Mouse (Mus musculus) bone marrow macrophage, adult 2 months (primary cell): Measurements from ENCODE around the gene C1ra. TPM values are rescaled to one million over a fixed set of nuclear protein-coding genes. Genes with fewer than 3 reads are reported as not detected.
"Not testable (repeated sequence)": the region's sequence is repeated elsewhere in the genome, so short reads cannot be mapped to it uniquely, and the experiment has no call there.

Source experiments
- H3K27ac ChIP-seq: 2 replicates; pipeline ENCODE4 v1.5.1; 2012; ENCODE audit warnings: low read depth, low read length; ENCODE audit not compliant: insufficient read depth
- H3K4me1 ChIP-seq: 2 replicates; pipeline ENCODE4 v1.6.1; 2012; ENCODE audit warnings: low read length; ENCODE audit not compliant: control insufficient read depth, insufficient read depth
- H3K4me3 ChIP-seq: 2 replicates; pipeline ENCODE4 v1.5.1; 2012; ENCODE audit warnings: mild to moderate bottlenecking, low read length, moderate library complexity; ENCODE audit not compliant: insufficient read depth
- CTCF ChIP-seq: IDR thresholded peaks from 2 replicates; pipeline ENCODE4 v1.5.1; 2012; ENCODE audit warnings: low read depth, mild to moderate bottlenecking, low read length, moderate library complexity
- POLR2A ChIP-seq: IDR thresholded peaks from 2 replicates; pipeline ENCODE4 v1.6.1; 2012; ENCODE audit warnings: mild to moderate bottlenecking, low read depth, low read length, borderline replicate concordance
- polyA plus RNA-seq: library from polyadenylated mRNA; stranded (reverse); fragments of >200 nt; gene quantifications from 2 replicates; pipeline ENCODE4 v1.2.4, GENCODE M21; 2012; ENCODE audit not compliant: missing spikeins, insufficient read depth, insufficient read length

Gene C1ra
- polyA plus RNA-seq, result 3.4 and 3.7 TPM in 2 replicates

DNA sequence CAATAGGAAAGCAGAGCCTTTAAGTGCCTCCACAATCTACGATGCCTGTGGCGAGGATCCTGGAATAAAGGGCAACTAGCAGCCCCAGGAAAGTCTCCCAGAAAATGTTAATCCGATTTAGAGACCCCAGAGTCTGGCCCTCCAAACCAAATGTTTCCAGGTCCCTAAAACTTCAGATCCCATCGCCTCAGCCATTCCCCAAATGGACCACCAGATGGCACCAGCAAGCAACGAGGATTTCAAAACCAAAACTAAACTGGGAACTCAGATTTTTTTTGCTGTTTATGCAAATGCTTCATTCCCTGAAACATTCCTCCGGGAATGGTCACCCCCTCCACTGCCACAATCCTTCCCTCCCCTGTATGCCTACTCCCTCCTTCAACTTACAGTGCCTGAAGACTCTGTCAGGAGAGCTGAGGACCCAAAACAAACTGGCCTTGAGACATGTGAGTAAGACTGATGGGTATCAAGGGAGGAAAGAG is at the start of gene C1ra:
Gene C1ra (plus strand): TSS at position 51 of the 482 bp plus-strand sequence.
- H3K27ac ChIP-seq, result no peak within 1 kb of the TSS
- TF ChIP-seq POLR2A, result no peak
- TF ChIP-seq CTCF, result peak; percentile 33
- peaks cover 19% of the 10 kb centered on the region; the same call in 1 of the 2 replicates for H3K4me1 ChIP-seq
- H3K4me3 ChIP-seq, result peak within 1 kb of the TSS; percentile 64

DNA sequence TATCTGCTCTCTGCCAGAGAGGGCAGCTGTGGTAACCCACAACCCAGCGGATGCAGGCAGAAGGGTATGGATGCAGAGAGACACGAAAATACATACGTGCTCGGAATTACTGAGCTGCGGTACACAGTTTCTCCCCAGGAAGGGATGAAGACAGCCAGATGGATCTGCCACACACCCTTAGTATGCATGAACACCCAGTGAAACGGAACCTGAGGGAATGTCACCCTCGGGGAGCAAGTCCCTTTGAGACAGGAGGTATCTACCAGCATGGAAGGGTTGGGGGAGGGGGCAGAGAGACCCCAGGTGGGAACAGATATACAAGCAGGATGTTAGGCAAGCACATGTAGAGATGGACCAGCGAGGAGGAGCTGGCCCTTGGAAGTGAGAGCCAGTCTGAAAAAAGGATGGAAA is 48.3 kb upstream of the C1ra start:
- H3K27ac ChIP-seq, result no peak overlapping the region
- TF ChIP-seq CTCF, result no peak
- TF ChIP-seq POLR2A, result no peak
- H3K4me1 ChIP-seq, result peaks cover 2% of the 10 kb centered on the region; the same call in 1 of the 2 replicates
- no peak overlapping the region for H3K4me3 ChIP-seq

- no peak within 1 kb of the TSS; the same call in 1 of the 2 replicates for H3K4me3 ChIP-seq
- no peak for TF ChIP-seq POLR2A
- no peak for TF ChIP-seq CTCF
- peaks cover 2% of the 10 kb centered on the region; the same call in 1 of the 2 replicates for H3K4me1 ChIP-seq
- no peak within 1 kb of the TSS for H3K27ac ChIP-seq
Measured at GRCm38 (mm10) chr6:124464305-124465271, 47.6 kb upstream of the C1ra start, which contains the start of gene Clstn3. TSS of gene Clstn3 (minus strand) at chr6:124464794.

- Histone ChIP-seq H3K4me3 (no peak overlapping the region), H3K27ac (no peak overlapping the region), H3K4me1 (peaks cover 2% of the 10 kb centered on the region; the same call in 1 of the 2 replicates)
- no peak for TF ChIP-seq POLR2A
- no peak for TF ChIP-seq CTCF
Measured at GRCm38 (mm10) chr6:124465299-124465698, 46.9 kb upstream of the C1ra start.

GRCm38 (mm10) chr6:124465729-124466128 is 46.5 kb upstream of the C1ra start:
- H3K4me1 ChIP-seq, result peaks cover 2% of the 10 kb centered on the region; the same call in 1 of the 2 replicates
- H3K27ac ChIP-seq, result no peak overlapping the region
- TF ChIP-seq CTCF (no peak), POLR2A (no peak)
- no peak overlapping the region for H3K4me3 ChIP-seq

GRCm38 (mm10) chr6:124471121-124471520 is 41.1 kb upstream of the C1ra start:
- TF ChIP-seq CTCF, result no peak
- TF ChIP-seq POLR2A, result no peak
- Histone ChIP-seq H3K4me3 (no peak overlapping the region), H3K4me1 (no peaks in the 10 kb centered on the region), H3K27ac (no peak overlapping the region)

DNA sequence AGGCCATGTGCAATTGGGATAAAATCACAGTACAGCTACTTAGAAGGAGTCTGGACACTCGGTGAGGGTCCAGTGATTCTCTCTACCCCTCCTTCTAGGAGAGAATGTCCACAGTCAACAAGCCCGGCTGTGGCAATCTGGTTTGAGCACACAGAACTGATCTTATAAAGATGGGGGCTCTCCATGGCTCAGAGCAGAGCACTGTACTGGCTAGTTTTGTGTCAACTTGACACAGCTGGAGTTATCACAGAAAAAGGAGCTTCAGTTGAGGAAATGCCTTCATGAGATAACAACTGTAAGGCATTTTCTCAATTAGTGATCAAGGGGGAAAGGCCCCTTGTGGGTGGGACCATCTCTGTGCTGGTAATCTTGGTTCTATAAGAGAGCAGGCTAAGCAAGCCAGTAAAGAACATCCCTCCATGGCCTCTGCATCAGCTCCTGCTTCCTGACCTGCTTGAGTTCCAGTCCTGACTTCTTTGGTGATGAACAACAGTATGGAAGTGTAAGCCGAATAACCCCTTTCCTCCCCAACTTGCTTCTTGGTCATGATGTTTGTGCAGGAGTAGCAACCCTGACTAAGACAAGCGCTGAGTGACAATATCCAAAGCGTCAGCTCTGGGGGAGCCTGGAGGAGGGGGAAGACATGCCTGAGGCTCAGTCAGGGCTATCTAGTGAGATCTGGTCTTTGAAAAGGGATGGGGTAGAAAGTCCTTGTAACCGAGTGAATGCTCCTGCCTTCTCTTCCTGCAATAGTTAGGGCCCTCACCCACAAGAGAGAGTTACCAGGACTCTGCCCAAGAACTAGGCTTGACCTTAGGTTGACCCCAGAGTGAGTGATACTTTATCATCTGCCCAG is 40.2 kb upstream of the C1ra start:
- H3K27ac ChIP-seq, H3K4me3 ChIP-seq, H3K4me1 ChIP-seq: not testable (repeated sequence)

GRCm38 (mm10) chr6:124472801-124473200 is 39.4 kb upstream of the C1ra start:
- H3K4me3 ChIP-seq, result no peak overlapping the region

GRCm38 (mm10) chr6:124474621-124475020 is 37.6 kb upstream of the C1ra start:
- H3K4me3 ChIP-seq, result no peak overlapping the region
- TF ChIP-seq POLR2A (no peak), CTCF (no peak)
- no peak overlapping the region for H3K27ac ChIP-seq
- H3K4me1 ChIP-seq, result peaks cover 19% of the 10 kb centered on the region

More at GRCm38 (mm10) chr6:124472801-124473200, 39.4 kb upstream of the C1ra start:
- TF ChIP-seq POLR2A (no peak), CTCF (peak; percentile 81)
- peaks cover 8% of the 10 kb centered on the region for H3K4me1 ChIP-seq
- no peak overlapping the region for H3K27ac ChIP-seq

GRCm38 (mm10) chr6:124475335-124476075 is 36.7 kb upstream of the C1ra start:
- H3K27ac ChIP-seq, H3K4me3 ChIP-seq: not testable (repeated sequence)
- H3K4me1 ChIP-seq, result peaks cover 19% of the 10 kb centered on the region
